Mouse (Mus musculus) urinary bladder, postnatal 36 days (tissue): ENCODE measurements around the gene Pbxip1.

ENCODE experiments used
- DNase-seq, 2 experiments: peaks; one replicate each; pipeline ENCODE4 v3.0.0; 2022; ENCODE audit warnings: low spot score in 2 of 2, mixed read lengths in 1 of 2

Gene Pbxip1

DNA sequence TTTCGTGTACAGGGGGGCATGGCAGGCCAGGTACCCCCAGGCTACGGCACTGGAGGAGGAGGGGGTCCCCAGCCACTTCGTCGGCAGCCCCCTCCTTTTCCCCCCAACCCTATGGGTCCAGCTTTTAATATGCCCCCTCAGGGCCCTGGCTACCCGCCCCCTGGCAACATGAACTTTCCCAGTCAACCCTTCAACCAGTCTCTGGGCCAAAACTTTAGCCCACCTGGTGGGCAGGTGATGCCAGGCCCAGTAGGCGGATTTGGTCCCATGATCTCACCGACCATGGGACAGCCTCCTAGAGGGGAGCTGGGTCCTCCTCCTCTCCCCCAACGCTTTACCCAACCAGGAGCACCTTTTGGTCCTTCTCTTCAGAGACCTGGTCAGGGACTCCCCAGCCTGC lies 3.9 kb upstream of the Pbxip1 start:
- no peak for DNase-seq

DNA sequence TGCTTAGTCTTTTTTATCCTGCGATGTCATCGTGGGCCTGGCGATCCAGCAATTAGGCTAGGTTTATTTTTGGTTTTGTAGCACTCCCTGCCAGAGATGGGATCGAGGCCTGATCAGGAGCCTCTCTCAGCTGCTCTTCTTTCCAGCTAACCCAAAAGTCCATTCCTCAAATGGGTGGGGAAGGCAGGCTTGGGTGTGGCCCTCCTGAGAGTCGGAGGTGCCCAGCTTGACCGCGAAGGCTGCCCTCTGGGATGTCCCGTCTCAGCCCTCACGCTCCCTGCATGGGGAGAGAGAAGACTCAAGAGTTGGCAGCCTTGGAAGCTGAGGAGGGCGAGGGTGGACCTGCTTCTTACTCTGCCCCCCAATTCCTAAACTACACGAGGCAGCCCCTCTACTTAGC lies 2.0 kb upstream of the Pbxip1 start:
- DNase-seq = no peak

GRCm38 (mm10) chr3:89435041-89435440 lies 1.5 kb upstream of the Pbxip1 start:
- DNase-seq = no peak

DNA sequence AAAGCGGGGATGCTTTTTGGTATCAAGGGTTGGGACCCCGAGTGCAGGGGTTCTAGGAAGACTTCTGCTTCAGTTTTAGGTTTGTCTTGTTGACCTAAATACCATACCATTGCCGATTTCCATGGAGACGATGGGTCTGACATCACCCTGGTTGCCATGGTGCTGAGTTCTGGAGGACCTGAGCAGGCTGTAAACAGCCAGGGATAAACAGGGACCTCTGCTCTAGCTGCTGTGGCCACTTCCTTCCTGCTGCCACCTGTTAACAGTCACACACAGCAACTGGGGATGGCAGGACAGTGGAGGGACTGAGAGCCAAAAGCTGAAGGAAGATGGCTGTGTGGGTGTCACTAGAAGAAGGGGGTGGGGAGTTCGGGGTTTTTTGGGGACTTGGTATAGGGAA lies 763 bp downstream of the Pbxip1 start:
- DNase-seq = no peak

DNA sequence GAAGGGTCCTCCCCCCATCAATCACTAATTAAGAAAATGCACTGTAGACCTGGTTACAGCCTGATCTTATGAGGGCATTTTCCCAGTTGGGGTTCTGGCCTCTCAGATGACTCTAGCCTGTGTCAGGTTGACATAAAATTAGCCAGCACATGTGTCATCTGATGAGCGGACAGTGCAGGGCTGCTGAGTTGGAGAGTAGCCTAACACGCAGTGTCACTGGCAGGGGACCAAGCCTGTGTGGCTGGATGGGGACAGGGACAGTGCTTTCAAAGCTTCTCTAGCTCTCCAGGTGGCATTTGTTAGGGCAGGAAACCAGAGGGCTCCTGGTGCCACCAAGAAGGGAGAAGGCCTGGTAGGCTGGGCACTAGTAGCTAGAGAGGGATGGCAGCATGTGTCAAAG lies 4.2 kb downstream of the Pbxip1 start:
- DNase-seq = no peak

- DNase-seq = no peak
Observed at GRCm38 (mm10) chr3:89448720-89449537, 12.4 kb downstream of the Pbxip1 start.

- peak; percentile 40 to 57 for DNase-seq
Observed at GRCm38 (mm10) chr3:89449541-89449940, 13.0 kb downstream of the Pbxip1 start.

GRCm38 (mm10) chr3:89451916-89452315 lies 15.4 kb downstream of the Pbxip1 start:
- no peak for DNase-seq

GRCm38 (mm10) chr3:89454401-89455177 lies 18.1 kb downstream of the Pbxip1 start, which contains the start of gene Pmvk:
Gene Pmvk, plus strand, starts transcription at chr3:89454541.
- no peak for DNase-seq

DNA sequence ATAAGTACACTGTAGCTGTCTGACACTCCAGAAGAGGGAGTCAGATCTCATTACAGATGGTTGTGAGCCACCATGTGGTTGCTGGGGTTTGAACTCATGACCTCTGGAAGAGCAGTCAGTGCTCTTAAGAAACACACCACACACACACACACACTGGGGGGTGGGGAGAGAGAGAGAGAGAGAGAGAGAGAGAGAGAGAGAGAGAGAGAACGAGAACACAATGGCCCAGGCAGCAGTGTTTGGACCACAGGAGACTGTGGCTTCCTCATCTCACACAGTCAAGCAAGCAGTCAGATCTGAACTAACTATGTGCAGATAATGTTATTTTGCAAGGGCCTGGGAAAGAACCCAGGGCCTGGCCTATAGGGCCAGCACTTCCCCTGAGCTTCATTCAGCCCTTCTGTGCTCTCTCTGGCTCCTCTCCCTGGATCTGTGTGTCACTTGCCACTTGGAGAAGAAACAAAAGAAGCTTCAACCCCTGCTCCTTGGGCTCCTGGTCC lies 19.3 kb downstream of the Pbxip1 start:
- DNase-seq = no peak

DNA sequence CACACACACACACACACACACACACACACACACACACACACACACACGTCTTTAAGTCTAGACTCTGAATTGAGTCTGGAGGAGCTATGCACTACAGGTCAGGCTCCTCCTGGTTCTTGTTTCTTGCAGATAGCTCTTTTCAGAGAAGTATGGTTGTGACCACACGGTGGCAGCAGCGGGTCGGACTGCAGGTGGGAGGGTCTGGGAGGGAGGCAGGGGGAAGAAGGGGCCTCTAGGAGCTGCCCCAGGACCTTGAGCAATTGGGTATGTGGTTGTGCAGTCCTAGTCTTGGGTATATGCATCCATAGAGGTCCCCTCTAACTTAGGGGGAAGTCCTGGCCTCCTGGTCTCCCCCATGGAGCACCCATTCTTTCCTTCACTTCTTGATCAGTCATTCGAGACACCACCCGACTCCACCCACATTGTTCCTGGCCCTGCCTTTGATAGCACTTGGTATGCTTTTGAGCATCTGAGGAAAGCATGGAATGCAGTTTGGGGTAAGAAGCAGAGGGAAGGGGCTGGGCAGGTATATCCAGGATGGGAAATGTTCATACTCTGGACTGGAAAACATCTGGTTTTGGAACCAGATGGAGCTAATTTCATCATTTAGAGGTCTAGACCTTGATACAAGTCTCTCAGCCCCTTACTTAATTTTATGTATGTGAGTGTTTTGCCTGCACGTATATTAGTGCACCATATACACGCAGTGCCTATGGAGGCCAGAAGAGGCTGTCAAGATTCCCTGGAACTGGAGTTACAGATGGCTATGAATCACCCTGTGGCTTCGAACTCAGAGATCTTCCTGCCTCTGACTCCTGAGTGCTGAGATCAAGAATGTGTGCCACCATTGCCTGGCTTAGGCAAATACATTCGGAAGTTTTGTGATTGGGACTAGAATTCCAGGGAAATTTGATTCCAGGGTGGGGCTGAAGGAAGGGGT lies 20.5 kb downstream of the Pbxip1 start:
- peak; percentile 51 to 60 for DNase-seq

DNA sequence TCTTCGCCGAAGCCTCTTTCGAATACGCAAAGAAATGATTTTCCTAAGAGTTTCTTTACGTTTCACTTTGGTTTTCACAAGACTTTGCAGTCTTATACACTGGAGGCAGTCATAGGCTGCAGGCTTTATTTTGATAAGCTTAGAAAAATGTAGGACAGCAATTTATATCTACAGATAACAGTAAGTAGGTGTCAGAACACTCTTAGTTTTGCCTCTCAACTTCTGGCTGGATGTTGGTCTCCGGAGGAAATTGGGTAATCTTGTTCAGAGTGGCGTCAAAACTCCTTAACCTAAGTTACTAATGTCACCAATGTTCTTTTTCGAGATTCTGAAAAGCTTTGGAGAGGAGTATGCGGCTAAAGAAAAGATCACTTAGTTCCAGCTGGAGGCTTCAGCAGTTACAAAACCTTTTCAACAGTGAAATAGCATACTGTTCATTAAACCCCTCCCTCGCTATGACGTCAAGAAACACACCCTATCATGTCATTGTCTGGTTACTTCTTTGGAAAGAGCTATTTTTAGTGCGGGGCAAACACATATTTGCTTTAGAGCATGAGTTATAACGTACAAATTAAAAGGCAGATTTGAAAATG lies 22.0 kb downstream of the Pbxip1 start:
- no peak for DNase-seq

DNA sequence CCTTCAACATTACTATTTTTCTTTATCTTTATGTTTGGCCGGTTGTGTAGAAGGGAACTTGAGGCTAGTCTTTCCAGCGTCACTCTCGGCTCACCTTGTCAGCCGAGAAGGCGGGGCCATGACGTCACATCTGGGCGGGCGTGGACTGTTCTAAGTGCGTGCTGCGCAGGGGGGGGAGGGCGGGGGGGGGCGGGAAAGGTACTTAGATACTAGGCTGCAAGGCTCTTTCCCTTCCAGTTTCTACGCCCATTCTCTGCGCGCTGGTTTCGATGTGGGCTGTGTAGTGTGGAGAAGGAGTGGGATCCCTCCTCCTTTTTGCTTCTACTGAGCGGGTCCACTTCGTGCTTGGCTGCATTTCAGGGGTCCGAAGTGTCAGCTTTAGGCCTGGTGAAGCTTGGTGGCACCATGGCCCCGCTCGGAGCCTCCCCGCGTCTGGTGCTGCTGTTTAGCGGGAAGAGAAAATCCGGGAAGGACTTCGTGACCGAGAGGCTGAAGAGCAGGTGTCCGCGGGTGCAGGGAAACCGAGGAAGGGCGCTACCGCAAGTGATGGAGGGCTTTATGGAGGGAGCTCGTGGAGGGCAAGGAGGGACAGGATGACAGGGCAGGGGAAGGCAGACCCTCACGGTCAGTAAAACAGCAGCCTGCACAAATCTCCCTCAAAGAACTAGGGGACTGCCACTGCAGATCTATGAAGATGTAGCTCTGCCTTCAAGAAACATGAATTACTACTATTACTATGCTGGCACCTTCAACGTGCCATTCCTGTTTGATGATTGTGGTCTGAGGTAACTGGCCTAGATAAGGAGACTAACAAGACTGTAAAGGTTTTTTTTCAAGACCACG lies 22.7 kb downstream of the Pbxip1 start:
- DNase-seq = peak; percentile 83 to 91

- DNase-seq = no peak
Observed at GRCm38 (mm10) chr3:89468268-89468667, 31.8 kb downstream of the Pbxip1 start.

GRCm38 (mm10) chr3:89472280-89472679 lies 35.8 kb downstream of the Pbxip1 start:
- no peak for DNase-seq

DNA sequence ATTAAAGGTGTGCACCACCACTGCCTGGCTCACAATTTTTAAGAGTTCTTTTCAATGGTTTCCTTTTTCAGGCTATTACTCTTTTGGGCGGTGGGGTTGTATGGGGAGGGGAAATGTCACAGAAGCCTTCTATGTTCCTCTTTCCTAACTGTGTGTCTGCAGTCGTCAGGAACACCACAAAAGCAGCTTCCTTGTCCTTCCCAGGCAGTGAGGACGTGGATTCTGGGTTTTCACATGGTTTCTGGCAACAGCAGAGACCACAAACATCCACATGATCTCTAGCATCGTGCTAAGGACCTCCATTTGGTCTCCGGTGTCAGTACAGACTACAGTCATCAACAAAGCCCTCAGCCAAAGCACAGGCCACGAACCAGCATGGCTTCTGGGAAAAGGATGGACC lies 37.3 kb downstream of the Pbxip1 start:
- DNase-seq = no peak

- no peak for DNase-seq
Observed at GRCm38 (mm10) chr3:89479055-89479454, 42.5 kb downstream of the Pbxip1 start.

DNA sequence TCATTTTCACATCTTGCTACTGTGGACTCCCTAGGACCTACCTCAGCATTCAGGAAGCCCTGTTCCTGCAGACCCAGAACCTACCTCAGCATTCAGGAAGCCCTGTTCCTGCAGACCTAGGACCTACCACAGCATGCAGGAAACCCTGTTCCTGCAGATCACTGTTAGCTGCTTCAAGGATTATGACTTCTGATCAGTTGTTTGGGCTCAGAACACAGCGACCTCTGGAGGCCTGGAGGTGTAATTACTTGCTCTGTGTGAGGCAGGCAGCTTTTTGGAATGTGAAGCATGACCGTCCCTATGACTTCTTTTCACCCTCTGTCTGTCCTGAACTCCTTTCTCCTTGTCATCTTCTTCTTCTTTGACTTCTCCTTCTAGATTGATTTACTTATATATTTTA lies 45.0 kb downstream of the Pbxip1 start:
- DNase-seq = no peak

DNA sequence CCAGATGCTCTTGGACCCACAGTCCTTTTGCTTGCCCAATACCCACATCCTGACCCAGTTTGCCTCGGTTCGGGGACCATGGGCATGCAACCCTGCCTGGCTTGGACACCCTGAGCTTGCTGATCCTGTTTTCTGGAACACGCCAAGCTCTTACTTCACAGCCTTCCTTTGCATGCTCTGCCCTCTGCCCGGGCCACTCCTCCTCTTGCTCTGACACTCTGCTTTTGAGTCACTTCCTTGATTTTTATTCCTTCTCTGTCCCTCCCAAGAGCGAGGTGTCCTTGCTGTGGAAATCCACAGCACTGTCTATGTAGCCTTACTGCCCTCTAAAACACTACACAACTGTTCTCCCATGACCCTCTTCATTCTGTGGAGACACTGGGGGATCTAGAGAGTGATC lies 45.7 kb downstream of the Pbxip1 start:
- peak in 1 of 2 experiments; percentile 25 for DNase-seq

DNA sequence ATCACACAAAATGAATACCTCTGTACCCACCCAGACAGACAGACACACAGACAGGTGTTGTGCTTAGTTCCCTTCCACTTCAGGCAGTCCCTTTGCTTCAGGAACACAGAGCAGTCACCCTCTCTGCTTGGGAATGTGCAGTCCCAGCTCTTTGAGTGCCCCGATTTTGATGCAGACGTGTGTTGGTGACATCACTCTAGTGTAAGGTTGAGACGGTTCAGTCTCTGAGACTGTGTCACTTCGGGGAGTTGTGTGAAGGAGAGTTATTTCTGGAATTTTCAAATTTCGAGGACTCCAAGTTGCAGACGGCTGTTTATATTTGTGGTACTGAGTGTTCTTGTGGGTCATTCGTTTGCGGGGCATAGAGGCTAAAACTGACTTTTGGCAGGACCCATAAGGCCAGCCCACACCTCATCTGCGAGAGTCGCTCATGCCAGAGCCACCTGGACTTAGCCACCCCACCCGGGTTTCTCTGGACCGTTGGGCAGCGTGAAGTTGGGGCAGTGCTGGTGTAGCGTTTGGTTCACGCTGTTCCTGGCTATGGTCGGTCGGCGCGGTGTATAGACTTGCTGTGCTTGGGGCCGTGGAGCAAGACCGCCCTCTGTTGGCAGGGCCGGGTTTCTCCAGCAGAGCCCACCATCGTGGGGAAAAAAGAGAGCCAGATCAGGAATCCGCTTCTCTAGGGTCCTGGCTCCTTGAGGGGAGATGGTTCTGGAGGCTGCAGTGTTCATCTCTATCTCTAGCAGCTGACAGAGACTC lies 48.4 kb downstream of the Pbxip1 start:
- peak; percentile 70 to 83 for DNase-seq
